Mouse (Mus musculus) lung, embryonic 15.5 days (tissue): ENCODE results near the gene Vldlr. TPM values are rescaled to one million over a fixed set of nuclear protein-coding genes. Genes with fewer than 3 reads are reported as not detected.

ENCODE experiments used
- ATAC-seq: fragments of 200-750 bp; cut with Nextera tagmentation; 2 replicates; pipeline ENCODE4 v1.8.0; 2017; ENCODE audit warnings: moderate number of reproducible peaks, borderline replicate concordance; ENCODE audit not compliant: low FRiP score, low TSS enrichment; ENCODE audit errors: extremely low read depth
- H3K27ac ChIP-seq: fragments of 300-500 bp; sonication (generic); 2 replicates; pipeline ENCODE4 v1.5.1; 2015; ENCODE audit warnings: moderate library complexity, mild to moderate bottlenecking, inconsistent platforms
- H3K27me3 ChIP-seq: fragments of 300-500 bp; sonication (generic); 2 replicates; pipeline ENCODE4 v1.6.1; 2015; ENCODE audit warnings: inconsistent platforms
- H3K36me3 ChIP-seq: fragments of 300-500 bp; sonication (generic); 2 replicates; pipeline ENCODE4 v1.6.1; 2015; ENCODE audit warnings: inconsistent platforms
- H3K4me1 ChIP-seq: fragments of 300-500 bp; sonication (generic); 2 replicates; pipeline ENCODE4 v1.6.1; 2015; ENCODE audit warnings: inconsistent platforms
- H3K4me2 ChIP-seq: fragments of 300-500 bp; sonication (generic); 2 replicates; pipeline ENCODE4 v1.6.1; 2015; ENCODE audit warnings: inconsistent platforms, mild to moderate bottlenecking, moderate library complexity
- H3K4me3 ChIP-seq: fragments of 300-500 bp; sonication (generic); 2 replicates; pipeline ENCODE4 v1.5.1; 2015; ENCODE audit warnings: mild to moderate bottlenecking, inconsistent platforms
- H3K9ac ChIP-seq: fragments of 300-500 bp; sonication (generic); 2 replicates; pipeline ENCODE4 v1.6.1; 2015; ENCODE audit warnings: inconsistent platforms
- H3K9me3 ChIP-seq: fragments of 300-500 bp; sonication (generic); 2 replicates; pipeline ENCODE4 v1.6.1; 2016; ENCODE audit warnings: inconsistent platforms
- WGBS: fragments of 180-500 bp; shearing (Covaris S2); methylation state at CpG from one replicate; pipeline ENCODE4 v1.1.7; 2015; 5-methylcytosine and 5-hydroxymethylcytosine counted together
- polyA plus RNA-seq: library from polyadenylated mRNA; unstranded; fragments of >200 nt; fragmentation: Nextera tagmentation; extraction: Ambion mirVana; gene quantifications from 2 replicates; pipeline ENCODE4 v1.2.1, GENCODE M21; 2015

The Vldlr gene
- polyA plus RNA-seq, 1 experiment from 2014 or later = 28.8 TPM

GRCm38 (mm10) chr19:27243527-27243926, 27.2 kb downstream of the Vldlr start:
- no peak overlapping the region for H3K27ac ChIP-seq
- no peaks in the 10 kb centered on the region for H3K4me1 ChIP-seq
- H3K9me3 ChIP-seq = no peaks in the 10 kb centered on the region
- 75% methylated on average over 4 of the region's 4 CpGs for WGBS
- H3K4me3 ChIP-seq = no peak overlapping the region
- no peak overlapping the region for H3K9ac ChIP-seq
- no peaks in the 10 kb centered on the region for H3K27me3 ChIP-seq
- ATAC-seq = no peak
- H3K4me2 ChIP-seq = no peak overlapping the region
- peaks cover 61% of the 10 kb centered on the region for H3K36me3 ChIP-seq

GRCm38 (mm10) chr19:27254756-27255155, 38.5 kb downstream of the Vldlr start:
- Histone ChIP-seq H3K4me3 (no peak overlapping the region), H3K4me1 (no peaks in the 10 kb centered on the region), H3K9me3 (no peaks in the 10 kb centered on the region), H3K27ac (no peak overlapping the region), H3K4me2 (no peak overlapping the region), H3K9ac (no peak overlapping the region), H3K27me3 (no peaks in the 10 kb centered on the region), H3K36me3 (0 out of 2 replicates have a peak, but pooled peaks cover 3% of the 10 kb centered on the region)
- 87% methylated on average over 5 of the region's 5 CpGs for WGBS
- no peak for ATAC-seq

GRCm38 (mm10) chr19:27255678-27256077, 39.4 kb downstream of the Vldlr start:
- no peak overlapping the region for H3K4me2 ChIP-seq
- 88% methylated on average over 3 of the region's 3 CpGs for WGBS
- H3K9ac ChIP-seq = no peak overlapping the region
- H3K27ac ChIP-seq = no peak overlapping the region
- H3K4me1 ChIP-seq = no peaks in the 10 kb centered on the region
- no peaks in the 10 kb centered on the region for H3K27me3 ChIP-seq
- H3K36me3 ChIP-seq = no peaks in the 10 kb centered on the region
- no peaks in the 10 kb centered on the region for H3K9me3 ChIP-seq
- no peak for ATAC-seq
- H3K4me3 ChIP-seq = no peak overlapping the region

- no peak for ATAC-seq
- H3K9ac ChIP-seq = no peak overlapping the region
- 64% methylated on average over 4 of the region's 4 CpGs for WGBS
- H3K4me2 ChIP-seq = no peak overlapping the region
- H3K27ac ChIP-seq = no peak overlapping the region
- H3K4me1 ChIP-seq = no peaks in the 10 kb centered on the region
- no peaks in the 10 kb centered on the region for H3K27me3 ChIP-seq
- H3K4me3 ChIP-seq = no peak overlapping the region
- H3K9me3 ChIP-seq = no peaks in the 10 kb centered on the region
- no peaks in the 10 kb centered on the region for H3K36me3 ChIP-seq
Measured at GRCm38 (mm10) chr19:27260102-27260501, 43.8 kb downstream of the Vldlr start.

- ATAC-seq = no peak
- Histone ChIP-seq H3K9ac (no peak overlapping the region), H3K27me3 (no peaks in the 10 kb centered on the region), H3K27ac (no peak overlapping the region), H3K4me1 (no peaks in the 10 kb centered on the region), H3K36me3 (no peaks in the 10 kb centered on the region), H3K4me3 (no peak overlapping the region), H3K9me3 (no peaks in the 10 kb centered on the region), H3K4me2 (no peak overlapping the region)
- WGBS = 66% methylated on average over 8 of the region's 8 CpGs
Measured at GRCm38 (mm10) chr19:27260621-27261278, 44.5 kb downstream of the Vldlr start.

- H3K4me3 ChIP-seq = no peak overlapping the region
- H3K36me3 ChIP-seq = no peaks in the 10 kb centered on the region
- WGBS = 67% methylated on average over 3 of the region's 3 CpGs
- no peak for ATAC-seq
- H3K27me3 ChIP-seq = no peaks in the 10 kb centered on the region
- H3K4me2 ChIP-seq = no peak overlapping the region
- H3K9ac ChIP-seq = no peak overlapping the region
- no peaks in the 10 kb centered on the region for H3K4me1 ChIP-seq
- no peak overlapping the region for H3K27ac ChIP-seq
- H3K9me3 ChIP-seq = no peaks in the 10 kb centered on the region
Measured at GRCm38 (mm10) chr19:27262141-27262540, 45.9 kb downstream of the Vldlr start.

GRCm38 (mm10) chr19:27273385-27273784, 57.1 kb downstream of the Vldlr start:
- no peaks in the 10 kb centered on the region for H3K9me3 ChIP-seq
- no peaks in the 10 kb centered on the region for H3K27me3 ChIP-seq
- H3K4me2 ChIP-seq = no peak overlapping the region
- H3K4me1 ChIP-seq = no peaks in the 10 kb centered on the region
- WGBS = 48% methylated on average over 2 of the region's 2 CpGs
- no peak overlapping the region for H3K27ac ChIP-seq
- H3K4me3 ChIP-seq = no peak overlapping the region
- no peaks in the 10 kb centered on the region for H3K36me3 ChIP-seq
- no peak overlapping the region for H3K9ac ChIP-seq
- no peak for ATAC-seq

GRCm38 (mm10) chr19:27274382-27274781, 58.1 kb downstream of the Vldlr start:
- H3K4me3 ChIP-seq = no peak overlapping the region
- no peak overlapping the region for H3K4me2 ChIP-seq
- no peaks in the 10 kb centered on the region for H3K27me3 ChIP-seq
- 74% methylated on average over 1 of the region's 1 CpGs for WGBS
- H3K36me3 ChIP-seq = no peaks in the 10 kb centered on the region
- H3K4me1 ChIP-seq = no peaks in the 10 kb centered on the region
- no peak overlapping the region for H3K9ac ChIP-seq
- ATAC-seq = no peak
- H3K9me3 ChIP-seq = no peaks in the 10 kb centered on the region
- no peak overlapping the region for H3K27ac ChIP-seq

GRCm38 (mm10) chr19:27279174-27279573, 62.9 kb downstream of the Vldlr start:
- Histone ChIP-seq H3K9ac (no peak overlapping the region), H3K27ac (no peak overlapping the region), H3K36me3 (no peaks in the 10 kb centered on the region), H3K4me1 (no peaks in the 10 kb centered on the region), H3K4me3 (no peak overlapping the region), H3K9me3 (no peaks in the 10 kb centered on the region), H3K27me3 (no peaks in the 10 kb centered on the region), H3K4me2 (no peak overlapping the region)
- ATAC-seq = no peak
- WGBS = 80% methylated on average over 2 of the region's 2 CpGs

Other genes with a start within 250 kb of the Vldlr start
- 0.05 TPM in 1 of 2 replicates, not detected in the other for gene Kcnv2, start 106.1 kb downstream of the Vldlr start, polyA plus RNA-seq
- 62.7 and 67.0 TPM in 2 replicates for gene Pum3, start 213.3 kb downstream of the Vldlr start, polyA plus RNA-seq